Mouse (Mus musculus): Measurements from ENCODE around the gene Man1a.

Man1a gene

GRCm38 (mm10) chr10:54076420-54076819 lies at the start of gene Man1a:
TSS of gene Man1a (minus strand) at chr10:54076609.
- Histone ChIP-seq H3K4me3 (replicated peaks; ENCODE audit: low read length) (peak within 1 kb of the TSS; percentile 89), H3K9me3 (ENCODE audit: low read length) (no peaks in the 10 kb centered on the region), H3K4me1 (replicated peaks; ENCODE audit: low read depth, low read length) (peaks cover 17% of the 10 kb centered on the region), H3K36me3 (ENCODE audit: insufficient read depth, low read length) (0 out of 2 replicates have a peak, but pooled peaks cover 3% of the 10 kb centered on the region), H3K27me3 (ENCODE audit: insufficient read depth, low read length) (peaks cover 47% of the 10 kb centered on the region)
- TF ChIP-seq NANOG (IDR thresholded peaks at IDR 0.05; ENCODE audit: borderline replicate concordance, low read length) (no peak), CTCF (conservative IDR thresholded peaks at IDR 0.05; ENCODE audit: low read length) (no peak), POU5F1 (IDR thresholded peaks at IDR 0.05; ENCODE audit: borderline replicate concordance, low read length) (no peak)

DNA sequence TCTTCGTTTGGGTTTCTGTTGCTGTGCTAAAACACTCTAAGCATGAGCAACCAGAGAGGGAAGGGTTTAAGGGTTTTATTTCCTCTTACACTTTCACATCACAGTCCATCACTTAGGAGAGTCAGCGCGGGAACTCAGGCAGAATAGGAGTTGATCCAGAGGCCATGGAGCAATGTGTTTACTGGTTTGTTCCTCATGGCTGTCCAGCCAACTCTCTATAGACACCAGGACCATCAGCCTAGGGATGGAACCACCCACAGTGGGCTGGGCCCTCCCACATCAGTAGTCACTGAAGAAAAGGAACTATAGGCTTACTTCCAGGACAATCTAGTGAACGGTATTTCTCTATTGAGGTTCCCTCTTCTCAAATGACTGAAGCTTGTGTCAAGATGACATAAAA lies 45.4 kb upstream of the Man1a start:
- H3K9me3 ChIP-seq (ENCODE audit: low read length), result no peaks in the 10 kb centered on the region
- TF ChIP-seq CTCF (conservative IDR thresholded peaks at IDR 0.05; ENCODE audit: low read length) (no peak), NANOG (IDR thresholded peaks at IDR 0.05; ENCODE audit: borderline replicate concordance, low read length) (no peak)
- no peak overlapping the region for H3K4me3 ChIP-seq (replicated peaks; ENCODE audit: low read length)

GRCm38 (mm10) chr10:54120375-54120774 lies 44.0 kb upstream of the Man1a start:
- TF ChIP-seq CTCF (conservative IDR thresholded peaks at IDR 0.05; ENCODE audit: low read length), result no peak
- TF ChIP-seq NANOG (IDR thresholded peaks at IDR 0.05; ENCODE audit: borderline replicate concordance, low read length), result no peak
- H3K9me3 ChIP-seq (ENCODE audit: low read length), result no peaks in the 10 kb centered on the region
- no peaks in the 10 kb centered on the region for H3K36me3 ChIP-seq (ENCODE audit: insufficient read depth, low read length)
- H3K27me3 ChIP-seq (ENCODE audit: insufficient read depth, low read length), result no peaks in the 10 kb centered on the region
- no peaks in the 10 kb centered on the region for H3K4me1 ChIP-seq (replicated peaks; ENCODE audit: low read depth, low read length)
- no peak overlapping the region for H3K4me3 ChIP-seq (replicated peaks; ENCODE audit: low read length)

More for the DNA sequence above, 45.4 kb upstream of the Man1a start:
- H3K36me3 ChIP-seq (ENCODE audit: insufficient read depth, low read length), result no peaks in the 10 kb centered on the region
- H3K27me3 ChIP-seq (ENCODE audit: insufficient read depth, low read length), result no peaks in the 10 kb centered on the region
- no peaks in the 10 kb centered on the region for H3K4me1 ChIP-seq (replicated peaks; ENCODE audit: low read depth, low read length)

GRCm38 (mm10) chr10:54119303-54119702 lies 42.9 kb upstream of the Man1a start:
- H3K4me3 ChIP-seq (replicated peaks; ENCODE audit: low read length), result no peak overlapping the region
- TF ChIP-seq CTCF (conservative IDR thresholded peaks at IDR 0.05; ENCODE audit: low read length) (no peak), POU5F1 (IDR thresholded peaks at IDR 0.05; ENCODE audit: borderline replicate concordance, low read length) (no peak), NANOG (IDR thresholded peaks at IDR 0.05; ENCODE audit: borderline replicate concordance, low read length) (no peak)
- 0 out of 2 replicates have a peak, but pooled peaks cover 5% of the 10 kb centered on the region for H3K9me3 ChIP-seq (ENCODE audit: low read length)
- H3K36me3 ChIP-seq (ENCODE audit: insufficient read depth, low read length), result no peaks in the 10 kb centered on the region
- no peaks in the 10 kb centered on the region for H3K4me1 ChIP-seq (replicated peaks; ENCODE audit: low read depth, low read length)
- no peaks in the 10 kb centered on the region for H3K27me3 ChIP-seq (ENCODE audit: insufficient read depth, low read length)

DNA sequence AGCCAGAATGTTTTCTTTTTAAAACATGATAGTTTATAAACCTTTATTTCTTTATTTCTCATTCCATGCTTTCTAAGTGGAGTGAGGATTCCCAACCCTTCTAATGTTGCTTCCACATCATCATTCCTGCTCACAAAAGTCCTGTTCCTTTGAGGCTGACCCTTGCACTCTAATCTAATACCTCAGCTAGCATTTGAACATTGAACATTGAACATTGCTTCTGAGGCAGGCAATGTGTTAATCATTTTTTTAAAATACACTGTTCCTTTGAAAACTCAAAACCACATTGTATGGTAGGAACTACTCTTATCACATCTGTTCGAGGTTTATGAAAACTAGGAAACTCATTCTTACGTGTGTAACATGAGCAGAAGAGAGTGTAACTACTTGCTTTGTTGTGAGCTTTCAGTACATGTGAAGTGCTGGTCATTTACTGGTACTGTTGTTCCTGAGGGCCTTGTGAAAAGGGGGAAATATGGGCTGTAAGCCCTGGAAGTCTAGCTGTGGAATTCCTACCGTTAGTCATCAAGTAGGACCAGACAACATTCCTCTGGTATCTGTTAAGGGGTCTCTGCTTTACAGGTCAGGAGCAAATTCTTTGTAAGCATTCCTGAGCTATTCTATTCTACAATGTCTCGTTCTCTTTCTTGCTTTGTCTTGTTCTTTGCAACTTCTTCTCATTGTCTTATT lies 42.0 kb upstream of the Man1a start:
- no peak overlapping the region for H3K4me3 ChIP-seq (replicated peaks; ENCODE audit: low read length)
- 0 out of 2 replicates have a peak, but pooled peaks cover 5% of the 10 kb centered on the region for H3K9me3 ChIP-seq (ENCODE audit: low read length)
- no peak for TF ChIP-seq NANOG (IDR thresholded peaks at IDR 0.05; ENCODE audit: borderline replicate concordance, low read length)
- no peak for TF ChIP-seq CTCF (conservative IDR thresholded peaks at IDR 0.05; ENCODE audit: low read length)
- TF ChIP-seq POU5F1 (IDR thresholded peaks at IDR 0.05; ENCODE audit: borderline replicate concordance, low read length), result no peak
- H3K27me3 ChIP-seq (ENCODE audit: insufficient read depth, low read length), result no peaks in the 10 kb centered on the region
- no peaks in the 10 kb centered on the region for H3K4me1 ChIP-seq (replicated peaks; ENCODE audit: low read depth, low read length)
- H3K36me3 ChIP-seq (ENCODE audit: insufficient read depth, low read length), result no peaks in the 10 kb centered on the region

GRCm38 (mm10) chr10:54117763-54118162 lies 41.4 kb upstream of the Man1a start:
- Histone ChIP-seq H3K36me3 (ENCODE audit: insufficient read depth, low read length) (no peaks in the 10 kb centered on the region), H3K4me1 (replicated peaks; ENCODE audit: low read depth, low read length) (no peaks in the 10 kb centered on the region), H3K27me3 (ENCODE audit: insufficient read depth, low read length) (no peaks in the 10 kb centered on the region), H3K4me3 (replicated peaks; ENCODE audit: low read length) (no peak overlapping the region), H3K9me3 (ENCODE audit: low read length) (0 out of 2 replicates have a peak, but pooled peaks cover 5% of the 10 kb centered on the region)
- no peak for TF ChIP-seq POU5F1 (IDR thresholded peaks at IDR 0.05; ENCODE audit: borderline replicate concordance, low read length)
- no peak for TF ChIP-seq NANOG (IDR thresholded peaks at IDR 0.05; ENCODE audit: borderline replicate concordance, low read length)
- TF ChIP-seq CTCF (conservative IDR thresholded peaks at IDR 0.05; ENCODE audit: low read length), result no peak

- no peaks in the 10 kb centered on the region for H3K36me3 ChIP-seq (ENCODE audit: insufficient read depth, low read length)
- H3K4me1 ChIP-seq (replicated peaks; ENCODE audit: low read depth, low read length), result no peaks in the 10 kb centered on the region
- H3K9me3 ChIP-seq (ENCODE audit: low read length), result no peaks in the 10 kb centered on the region
- no peak for TF ChIP-seq CTCF (conservative IDR thresholded peaks at IDR 0.05; ENCODE audit: low read length)
- TF ChIP-seq POU5F1 (IDR thresholded peaks at IDR 0.05; ENCODE audit: borderline replicate concordance, low read length), result no peak
- no peak for TF ChIP-seq NANOG (IDR thresholded peaks at IDR 0.05; ENCODE audit: borderline replicate concordance, low read length)
- no peak overlapping the region for H3K4me3 ChIP-seq (replicated peaks; ENCODE audit: low read length)
- no peaks in the 10 kb centered on the region for H3K27me3 ChIP-seq (ENCODE audit: insufficient read depth, low read length)
These were observed 27.3 kb upstream of the Man1a start for GRCm38 (mm10) chr10:54103671-54104070.

- no peaks in the 10 kb centered on the region for H3K9me3 ChIP-seq (ENCODE audit: low read length)
- no peak overlapping the region for H3K4me3 ChIP-seq (replicated peaks; ENCODE audit: low read length)
- H3K4me1 ChIP-seq (replicated peaks; ENCODE audit: low read depth, low read length), result no peaks in the 10 kb centered on the region
- H3K27me3 ChIP-seq (ENCODE audit: insufficient read depth, low read length), result no peaks in the 10 kb centered on the region
- TF ChIP-seq NANOG (IDR thresholded peaks at IDR 0.05; ENCODE audit: borderline replicate concordance, low read length), result no peak
- no peak for TF ChIP-seq POU5F1 (IDR thresholded peaks at IDR 0.05; ENCODE audit: borderline replicate concordance, low read length)
- no peak for TF ChIP-seq CTCF (conservative IDR thresholded peaks at IDR 0.05; ENCODE audit: low read length)
- no peaks in the 10 kb centered on the region for H3K36me3 ChIP-seq (ENCODE audit: insufficient read depth, low read length)
These were observed 15.7 kb upstream of the Man1a start for GRCm38 (mm10) chr10:54092081-54092480.

DNA sequence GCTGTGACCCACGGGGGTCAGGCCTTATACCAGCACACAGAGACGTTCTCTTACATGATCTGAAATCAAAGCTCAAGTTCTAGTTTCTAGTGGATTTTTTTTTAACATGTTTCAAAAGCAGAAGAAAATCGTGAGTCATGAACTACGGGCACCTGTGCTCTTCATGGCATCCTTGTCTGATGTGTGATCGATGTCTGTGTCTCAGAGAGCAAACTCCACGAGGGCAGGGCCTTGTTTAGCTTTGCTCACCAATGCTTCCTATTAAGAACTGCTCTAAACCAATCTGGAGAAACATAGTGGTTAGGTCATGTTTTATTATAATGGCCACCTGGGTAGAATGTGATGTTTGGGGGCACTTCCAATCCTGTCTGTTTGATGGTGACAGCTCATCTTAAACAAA lies 13.5 kb upstream of the Man1a start:
- Histone ChIP-seq H3K4me1 (replicated peaks; ENCODE audit: low read depth, low read length) (no peaks in the 10 kb centered on the region), H3K4me3 (replicated peaks; ENCODE audit: low read length) (no peak overlapping the region), H3K9me3 (ENCODE audit: low read length) (no peaks in the 10 kb centered on the region), H3K27me3 (ENCODE audit: insufficient read depth, low read length) (no peaks in the 10 kb centered on the region), H3K36me3 (ENCODE audit: insufficient read depth, low read length) (no peaks in the 10 kb centered on the region)
- no peak for TF ChIP-seq POU5F1 (IDR thresholded peaks at IDR 0.05; ENCODE audit: borderline replicate concordance, low read length)
- no peak for TF ChIP-seq NANOG (IDR thresholded peaks at IDR 0.05; ENCODE audit: borderline replicate concordance, low read length)
- TF ChIP-seq CTCF (conservative IDR thresholded peaks at IDR 0.05; ENCODE audit: low read length), result no peak
